Mouse (Mus musculus) erythroblast, embryonic 14.5 days (primary cell): Measurements from ENCODE around the gene Slc46a1.

Source experiments
- GATA1 ChIP-seq: IDR thresholded peaks from 2 replicates; pipeline ENCODE4 v1.6.1; 2012; ENCODE audit warnings: low read length, inconsistent platforms, mixed read lengths
- TAL1 ChIP-seq: IDR thresholded peaks from 3 replicates; pipeline ENCODE4 v1.6.1; 2012; ENCODE audit warnings: low read length, inconsistent platforms, mixed read lengths

DNA sequence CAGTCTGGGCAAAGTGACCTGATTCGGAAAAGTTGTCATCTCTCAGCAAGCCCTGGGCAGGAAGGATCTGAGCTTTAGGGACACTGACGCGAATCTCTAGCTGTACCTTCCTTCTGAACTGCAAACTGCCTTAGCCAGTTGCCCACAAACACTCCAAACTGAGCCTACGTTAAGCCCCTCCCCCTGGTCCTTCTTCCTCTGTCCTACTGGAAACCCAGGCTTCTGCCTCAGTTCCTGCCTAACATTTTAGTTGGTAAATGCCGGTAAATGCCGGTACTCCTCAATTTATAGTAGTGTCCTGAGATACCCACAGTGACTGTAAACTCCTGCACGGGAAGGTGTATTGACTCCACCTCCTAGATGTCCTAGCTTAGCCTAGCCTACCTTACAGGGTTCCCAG is 18.1 kb downstream of the Slc46a1 start:
- TF ChIP-seq GATA1 (no peak), TAL1 (no peak)
